Mouse (Mus musculus) hindbrain, embryonic 12.5 days (tissue): ENCODE data around the gene Pars2. TPM values are rescaled to one million over a fixed set of nuclear protein-coding genes. Genes with fewer than 3 reads are reported as not detected.

Experiments used
- ATAC-seq: fragments of 200-750 bp; cut with Nextera tagmentation; 2 replicates; pipeline ENCODE4 v1.8.0; 2017; ENCODE audit warnings: moderate TSS enrichment; ENCODE audit not compliant: low FRiP score
- H3K27ac ChIP-seq: fragments of 300-500 bp; sonication (generic); 2 replicates; pipeline ENCODE4 v1.5.1; 2016; ENCODE audit warnings: mild to moderate bottlenecking
- H3K27me3 ChIP-seq: fragments of 300-500 bp; sonication (generic); 2 replicates; pipeline ENCODE4 v1.6.1; 2016; ENCODE audit warnings: mild to moderate bottlenecking
- H3K36me3 ChIP-seq: fragments of 300-500 bp; sonication (generic); 2 replicates; pipeline ENCODE4 v1.6.1; 2016; ENCODE audit warnings: mild to moderate bottlenecking
- H3K4me1 ChIP-seq: fragments of 300-500 bp; sonication (generic); 2 replicates; pipeline ENCODE4 v1.6.1; 2016
- H3K4me2 ChIP-seq: fragments of 300-500 bp; sonication (generic); replicated peaks from 2 replicates; pipeline ENCODE4 v1.6.1; 2016; ENCODE audit warnings: mild to moderate bottlenecking
- H3K4me3 ChIP-seq: fragments of 300-500 bp; sonication (generic); 2 replicates; pipeline ENCODE4 v1.5.1; 2016; ENCODE audit warnings: mild to moderate bottlenecking
- H3K9ac ChIP-seq: fragments of 300-500 bp; sonication (generic); 2 replicates; pipeline ENCODE4 v1.6.1; 2016; ENCODE audit warnings: mild to moderate bottlenecking, moderate library complexity
- H3K9me3 ChIP-seq: fragments of 300-500 bp; sonication (generic); replicated peaks from 2 replicates; pipeline ENCODE4 v1.6.1; 2016; ENCODE audit warnings: mild to moderate bottlenecking
- WGBS: fragments of 180-500 bp; shearing (Covaris S2); methylation state at CpG from one replicate; pipeline ENCODE4 v1.1.7; 2016; 5-methylcytosine and 5-hydroxymethylcytosine counted together
- polyA plus RNA-seq: library from polyadenylated mRNA; unstranded; fragments of >200 nt; fragmentation: Nextera tagmentation; extraction: Ambion mirVana; gene quantifications from 2 replicates; pipeline ENCODE4 v1.2.1, GENCODE M21; 2016

Gene Pars2
- 10.6 and 11.7 TPM in 2 replicates for polyA plus RNA-seq

DNA sequence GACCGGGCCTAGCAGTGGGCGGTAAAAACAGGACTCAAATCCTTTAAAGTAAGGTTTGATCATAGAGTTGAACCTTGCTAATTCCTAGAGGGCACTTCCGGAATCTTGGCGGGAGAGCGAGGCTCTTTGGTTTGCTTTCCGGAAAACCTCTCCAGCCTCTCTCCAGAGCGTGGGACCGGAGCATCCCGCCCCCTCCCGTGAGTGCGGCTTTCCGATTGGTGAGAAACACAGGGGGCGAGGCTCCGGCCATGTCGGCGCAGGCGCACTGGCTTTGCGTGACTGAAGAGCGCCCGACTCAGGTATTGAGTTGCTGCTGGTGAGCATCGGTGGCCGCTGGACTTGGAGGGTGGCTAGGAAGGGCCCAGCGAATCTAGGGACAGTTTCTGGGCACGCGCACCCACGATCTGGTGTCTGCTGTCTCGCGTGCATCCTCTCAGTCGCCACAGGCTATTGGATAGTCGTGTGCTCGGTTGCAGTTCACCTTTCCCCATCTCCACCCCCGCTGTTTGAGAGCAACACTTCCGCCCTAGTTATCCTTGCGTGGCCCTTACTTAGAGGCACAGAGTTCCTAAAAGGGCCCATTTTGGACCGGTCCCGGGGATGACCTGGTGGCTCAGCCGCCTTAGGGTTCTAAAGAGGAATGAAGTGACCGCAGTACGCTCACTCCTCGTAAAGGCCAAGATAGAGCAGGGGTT, at the start of gene Pars2:
Gene Pars2, plus strand, starts transcription at position 237 of the 695 bp plus-strand sequence.
- peak within 1 kb of the TSS; percentile 81 for H3K4me2 ChIP-seq
- ATAC-seq, result peak; percentile 96
- peak within 1 kb of the TSS; percentile 55 for H3K27ac ChIP-seq

GRCm38 (mm10) chr4:106606639-106607554, 44.0 kb upstream of the Pars2 start:
- 41% methylated on average over 18 of the region's 18 CpGs for WGBS
- Histone ChIP-seq H3K27me3 (no peaks in the 10 kb centered on the region), H3K9ac (no peak overlapping the region), H3K36me3 (no peaks in the 10 kb centered on the region), H3K9me3 (no peaks in the 10 kb centered on the region), H3K4me1 (peaks cover 10% of the 10 kb centered on the region), H3K4me3 (no peak overlapping the region), H3K4me2 (peak overlapping the region; percentile 34), H3K27ac (no peak overlapping the region)
- peak; percentile 87 for ATAC-seq

More for the DNA sequence above, at the start of gene Pars2:
- Histone ChIP-seq H3K36me3 (peaks cover 11% of the 10 kb centered on the region), H3K9ac (peak within 1 kb of the TSS; percentile 78), H3K27me3 (peaks cover 12% of the 10 kb centered on the region), H3K9me3 (no peaks in the 10 kb centered on the region), H3K4me1 (peaks cover 8% of the 10 kb centered on the region), H3K4me3 (peak within 1 kb of the TSS; percentile 56)
- WGBS, result 4% methylated on average over 40 of the region's 40 CpGs

DNA sequence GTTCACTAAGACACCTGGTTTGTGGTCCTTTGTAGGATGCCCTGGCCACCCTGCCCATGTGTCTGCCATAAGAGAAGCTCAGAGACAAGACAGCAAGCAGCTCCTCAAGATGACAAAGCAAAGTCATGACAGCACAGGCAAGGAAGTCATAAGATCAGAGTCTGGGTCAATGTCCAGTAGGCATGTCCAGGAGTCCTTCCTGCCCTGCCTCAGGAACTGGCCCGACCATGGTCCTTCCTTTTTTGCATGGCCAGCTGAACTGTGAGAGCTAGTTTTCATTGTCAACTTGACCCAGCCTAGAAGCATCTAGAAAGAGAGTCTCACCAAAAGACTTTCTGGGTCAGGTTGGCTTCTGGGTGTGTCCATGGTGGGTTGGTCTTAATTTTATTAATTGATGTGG, 43.0 kb upstream of the Pars2 start:
- WGBS, result 96% methylated on average over 1 of the region's 1 CpGs
- ATAC-seq, result no peak
- Histone ChIP-seq H3K4me3 (no peak overlapping the region), H3K4me2 (no peak overlapping the region), H3K4me1 (peaks cover 10% of the 10 kb centered on the region), H3K27ac (no peak overlapping the region), H3K9me3 (no peaks in the 10 kb centered on the region), H3K9ac (no peak overlapping the region), H3K36me3 (no peaks in the 10 kb centered on the region), H3K27me3 (no peaks in the 10 kb centered on the region)

DNA sequence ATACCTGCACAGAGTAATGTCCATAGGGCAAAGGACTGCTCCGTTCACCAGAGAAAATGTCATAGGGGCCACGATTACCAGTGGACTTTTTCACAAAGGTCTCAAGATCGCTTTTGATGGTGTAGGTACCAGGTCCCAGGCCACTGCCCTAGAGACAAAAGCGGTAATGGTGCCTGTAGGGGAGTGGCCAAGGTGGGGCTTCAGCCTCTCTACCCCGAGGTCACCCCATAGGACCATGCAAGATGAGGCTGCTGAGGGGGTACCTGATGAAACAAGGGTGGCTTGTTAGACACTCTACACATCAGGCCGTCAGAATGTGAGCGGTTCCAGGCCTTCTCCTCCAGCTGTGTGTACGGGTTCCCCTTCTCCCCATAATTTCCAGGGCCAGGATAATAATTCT, 37.8 kb upstream of the Pars2 start:
- peaks cover 13% of the 10 kb centered on the region for H3K4me1 ChIP-seq
- H3K36me3 ChIP-seq, result no peaks in the 10 kb centered on the region
- ATAC-seq, result no peak
- no peak overlapping the region for H3K9ac ChIP-seq
- no peak overlapping the region for H3K27ac ChIP-seq
- no peak overlapping the region for H3K4me3 ChIP-seq
- 83% methylated on average over 8 of the region's 8 CpGs for WGBS
- H3K4me2 ChIP-seq, result no peak overlapping the region
- H3K9me3 ChIP-seq, result no peaks in the 10 kb centered on the region
- peaks cover 19% of the 10 kb centered on the region for H3K27me3 ChIP-seq

- no peak overlapping the region for H3K4me2 ChIP-seq
- H3K4me3 ChIP-seq, result no peak overlapping the region
- peaks cover 13% of the 10 kb centered on the region for H3K4me1 ChIP-seq
- H3K9ac ChIP-seq, result no peak overlapping the region
- no peak for ATAC-seq
- peaks cover 19% of the 10 kb centered on the region for H3K27me3 ChIP-seq
- no peaks in the 10 kb centered on the region for H3K9me3 ChIP-seq
- no peak overlapping the region for H3K27ac ChIP-seq
- 74% methylated on average over 3 of the region's 3 CpGs for WGBS
- H3K36me3 ChIP-seq, result no peaks in the 10 kb centered on the region
Observed at GRCm38 (mm10) chr4:106613560-106613959, 37.3 kb upstream of the Pars2 start.

- peak; percentile 69; the same call in 1 of the 2 replicates for ATAC-seq
- Histone ChIP-seq H3K4me3 (no peak overlapping the region), H3K4me1 (peaks cover 13% of the 10 kb centered on the region), H3K27ac (no peak overlapping the region), H3K9me3 (no peaks in the 10 kb centered on the region), H3K27me3 (peaks cover 19% of the 10 kb centered on the region), H3K36me3 (no peaks in the 10 kb centered on the region), H3K4me2 (no peak overlapping the region), H3K9ac (no peak overlapping the region)
- WGBS, result 43% methylated on average over 7 of the region's 7 CpGs
Observed at GRCm38 (mm10) chr4:106614180-106614797, 36.6 kb upstream of the Pars2 start.

- Histone ChIP-seq H3K27me3 (peaks cover 19% of the 10 kb centered on the region), H3K4me1 (peaks cover 13% of the 10 kb centered on the region), H3K9ac (no peak overlapping the region), H3K4me2 (no peak overlapping the region), H3K9me3 (no peaks in the 10 kb centered on the region), H3K4me3 (no peak overlapping the region), H3K27ac (no peak overlapping the region), H3K36me3 (no peaks in the 10 kb centered on the region)
- WGBS, result 87% methylated on average over 9 of the region's 9 CpGs
- ATAC-seq, result no peak
Observed at GRCm38 (mm10) chr4:106614881-106615280, 36.0 kb upstream of the Pars2 start.

DNA sequence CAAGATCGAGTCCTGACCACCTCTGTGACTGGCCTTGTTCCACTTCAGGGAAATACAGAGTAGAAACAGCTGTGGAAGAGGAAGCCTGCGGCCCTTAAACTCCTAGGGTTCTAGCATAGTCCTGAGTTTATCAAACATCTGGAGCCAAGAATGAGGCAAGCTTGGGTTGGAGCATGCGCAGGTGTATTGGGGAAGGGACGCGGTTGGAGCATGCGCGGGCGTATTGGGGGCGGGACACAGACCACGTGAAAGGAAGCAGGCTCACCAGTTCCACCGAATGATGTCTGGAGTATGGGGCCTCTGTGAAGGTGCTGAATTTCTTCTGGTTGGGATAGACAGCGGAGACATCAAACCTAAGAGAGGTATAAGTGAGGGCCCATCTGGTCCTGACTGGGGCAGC, 35.2 kb upstream of the Pars2 start:
- Histone ChIP-seq H3K4me3 (no peak overlapping the region), H3K9me3 (no peaks in the 10 kb centered on the region), H3K27ac (no peak overlapping the region), H3K4me2 (no peak overlapping the region), H3K36me3 (no peaks in the 10 kb centered on the region), H3K4me1 (peaks cover 13% of the 10 kb centered on the region), H3K9ac (no peak overlapping the region), H3K27me3 (peaks cover 19% of the 10 kb centered on the region)
- WGBS, result 85% methylated on average over 12 of the region's 12 CpGs
- ATAC-seq, result no peak

GRCm38 (mm10) chr4:106617056-106617455, 33.8 kb upstream of the Pars2 start, which contains the start of gene Lexm:
Lexm (minus strand) TSS chr4:106617241.
- no peak within 1 kb of the TSS for H3K9ac ChIP-seq
- 4% methylated on average over 19 of the region's 19 CpGs for WGBS

GRCm38 (mm10) chr4:106618898-106619297, 32.0 kb upstream of the Pars2 start:
- H3K27ac ChIP-seq, result no peak overlapping the region

More at GRCm38 (mm10) chr4:106617056-106617455, 33.8 kb upstream of the Pars2 start, which contains the start of gene Lexm:
- Histone ChIP-seq H3K9me3 (no peaks in the 10 kb centered on the region), H3K36me3 (no peaks in the 10 kb centered on the region), H3K27me3 (peaks cover 26% of the 10 kb centered on the region), H3K4me2 (peak within 1 kb of the TSS; percentile 46), H3K4me1 (peaks cover 13% of the 10 kb centered on the region), H3K4me3 (peak within 1 kb of the TSS; percentile 17; the same call in 1 of the 2 replicates), H3K27ac (no peak within 1 kb of the TSS)
- ATAC-seq, result no peak

GRCm38 (mm10) chr4:106621428-106621827, 29.4 kb upstream of the Pars2 start:
- no peaks in the 10 kb centered on the region for H3K9me3 ChIP-seq
- 76% methylated on average over 3 of the region's 3 CpGs for WGBS
- no peak overlapping the region for H3K9ac ChIP-seq
- H3K4me1 ChIP-seq, result peaks cover 10% of the 10 kb centered on the region
- H3K36me3 ChIP-seq, result no peaks in the 10 kb centered on the region
- H3K4me2 ChIP-seq, result no peak overlapping the region
- no peak overlapping the region for H3K4me3 ChIP-seq
- no peak overlapping the region for H3K27ac ChIP-seq
- no peak for ATAC-seq
- peaks cover 55% of the 10 kb centered on the region for H3K27me3 ChIP-seq

More at GRCm38 (mm10) chr4:106618898-106619297, 32.0 kb upstream of the Pars2 start:
- Histone ChIP-seq H3K4me1 (peaks cover 13% of the 10 kb centered on the region), H3K36me3 (no peaks in the 10 kb centered on the region), H3K9ac (no peak overlapping the region), H3K4me2 (no peak overlapping the region), H3K9me3 (no peaks in the 10 kb centered on the region), H3K27me3 (peaks cover 43% of the 10 kb centered on the region), H3K4me3 (no peak overlapping the region)
- no peak for ATAC-seq
- WGBS, result 88% methylated on average over 4 of the region's 4 CpGs

DNA sequence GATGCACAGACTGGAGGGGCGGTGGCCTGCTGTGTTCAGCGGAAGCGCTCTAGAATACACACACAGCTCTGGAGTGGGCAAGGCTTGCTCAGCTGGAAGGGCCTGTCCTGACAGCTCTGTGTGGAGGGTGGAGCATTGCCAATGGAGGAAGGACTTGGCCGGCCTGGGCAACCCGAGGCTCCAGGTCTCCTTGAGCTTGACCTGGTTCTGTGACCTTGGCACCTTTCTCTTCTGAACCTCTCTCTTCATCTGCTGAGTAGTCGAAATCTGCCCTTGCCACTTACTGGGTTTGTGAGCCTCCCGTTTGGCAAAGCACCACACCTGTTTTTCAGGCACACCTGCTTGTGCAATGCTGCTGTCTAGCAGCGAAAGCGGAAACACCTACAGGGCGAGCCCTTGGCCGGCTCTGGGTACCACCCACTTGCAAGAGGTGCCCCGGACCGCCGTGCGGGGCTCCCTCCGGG, 28.8 kb upstream of the Pars2 start, which contains the start of gene Ttc22:
Gene Ttc22, plus strand, starts transcription at position 403 of the 464 bp plus-strand sequence.
- Histone ChIP-seq H3K27me3 (peaks cover 52% of the 10 kb centered on the region), H3K36me3 (no peaks in the 10 kb centered on the region), H3K9me3 (no peaks in the 10 kb centered on the region), H3K4me2 (0 out of 2 replicates have a peak within 1 kb of the TSS, but pooled peaks have one; percentile 8), H3K27ac (no peak within 1 kb of the TSS), H3K4me1 (peaks cover 6% of the 10 kb centered on the region), H3K4me3 (no peak within 1 kb of the TSS), H3K9ac (no peak within 1 kb of the TSS)
- WGBS, result 21% methylated on average over 16 of the region's 16 CpGs
- no peak for ATAC-seq
